ENCODE assay signal across 22 mouse cellular contexts in genomic region chr15:32353513-32353912, GRCm38 (mm10).
DNase-seq lines count a peak whose midpoint lies in the region; ATAC-seq lines count a peak whose summit lies in the region.
"Had no signal": no experiment of that assay in that cellular context is flagged by ENCODE, and none has a peak within 500 bp of the region (broad histone marks: within the 10 kb centered on the region; RNA-seq: fewer than 3 reads in every experiment).

No protein-coding gene starts in this region.

- 32% methylated on average over 5 of the region's 5 CpGs for WGBS in hindbrain, embryonic 16.5 days
- WGBS in hindbrain, embryonic 13.5 days, result 21% methylated on average over 5 of the region's 5 CpGs
- 42% methylated on average over 5 of the region's 5 CpGs for WGBS in midbrain, embryonic 10.5 days
- 33% methylated on average over 5 of the region's 5 CpGs for WGBS in midbrain, embryonic 16.5 days
- WGBS in embryonic facial prominence, embryonic 15.5 days, result 49% methylated on average over 5 of the region's 5 CpGs

- no peaks in the 10 kb centered on the region for H3K36me3 ChIP-seq in hindbrain, embryonic 16.5 days (ENCODE audit: control insufficient read depth, insufficient read depth, low read length)
- H3K36me3 ChIP-seq in hindbrain, embryonic 13.5 days, result no peaks in the 10 kb centered on the region
- H3K36me3 ChIP-seq in midbrain, embryonic 10.5 days, result no peaks in the 10 kb centered on the region
- H3K36me3 ChIP-seq in midbrain, embryonic 16.5 days (ENCODE audit: control insufficient read depth, insufficient read depth, low read length), result no peaks in the 10 kb centered on the region
- no peaks in the 10 kb centered on the region for H3K36me3 ChIP-seq in embryonic facial prominence, embryonic 15.5 days
- H3K36me3 ChIP-seq: forebrain, embryonic 15.5 days; limb, embryonic 12.5 days; liver, embryonic 12.5 days had no signal

- no peaks in the 10 kb centered on the region for H3K4me1 ChIP-seq in hindbrain, embryonic 16.5 days (ENCODE audit: control insufficient read depth, insufficient read depth, low read depth, low read length)
- H3K4me1 ChIP-seq in hindbrain, embryonic 13.5 days (replicated peaks), result peaks cover 9% of the 10 kb centered on the region
- H3K4me1 ChIP-seq in midbrain, embryonic 10.5 days, result peaks cover 20% of the 10 kb centered on the region
- H3K4me1 ChIP-seq in midbrain, embryonic 16.5 days (ENCODE audit: control insufficient read depth, insufficient read depth, low read length), result peaks cover 2% of the 10 kb centered on the region; the same call in 1 of the 2 replicates
- peaks cover 4% of the 10 kb centered on the region; the same call in 1 of the 2 replicates for H3K4me1 ChIP-seq in embryonic facial prominence, embryonic 15.5 days
- H3K4me1 ChIP-seq: limb, embryonic 12.5 days; liver, embryonic 12.5 days had no signal

- no peaks in the 10 kb centered on the region for H3K27me3 ChIP-seq in hindbrain, embryonic 16.5 days (replicated peaks; ENCODE audit: control insufficient read depth, insufficient read depth, low read length)
- no peaks in the 10 kb centered on the region for H3K27me3 ChIP-seq in hindbrain, embryonic 13.5 days
- H3K27me3 ChIP-seq in midbrain, embryonic 10.5 days (ENCODE audit: low read depth, poor library complexity, severe bottlenecking), result no peaks in the 10 kb centered on the region
- H3K27me3 ChIP-seq in midbrain, embryonic 16.5 days (ENCODE audit: control insufficient read depth, insufficient read depth, low read depth, low read length), result no peaks in the 10 kb centered on the region
- H3K27me3 ChIP-seq in embryonic facial prominence, embryonic 15.5 days, result no peaks in the 10 kb centered on the region
- H3K27me3 ChIP-seq: forebrain, embryonic 15.5 days; limb, embryonic 12.5 days; liver, embryonic 12.5 days had no signal

- 0 out of 2 replicates have a peak, but pooled peaks have one; percentile 48 for ATAC-seq in hindbrain, embryonic 16.5 days
- ATAC-seq in hindbrain, embryonic 13.5 days (ENCODE audit: low FRiP score), result no peak
- ATAC-seq in midbrain, embryonic 16.5 days, result no peak
- ATAC-seq in embryonic facial prominence, embryonic 15.5 days (ENCODE audit: insufficient number of reproducible peaks, low FRiP score, low TSS enrichment, low read depth), result 0 out of 2 replicates have a peak, but pooled peaks have one; percentile 29
- ATAC-seq: forebrain, embryonic 15.5 days; intestine, postnatal 0 days; liver, embryonic 12.5 days had no signal

- H3K9ac ChIP-seq in hindbrain, embryonic 16.5 days (ENCODE audit: low read depth, low read length), result no peak overlapping the region
- H3K9ac ChIP-seq in hindbrain, embryonic 13.5 days, result no peak overlapping the region
- H3K9ac ChIP-seq in midbrain, embryonic 16.5 days (ENCODE audit: low read depth, low read length), result no peak overlapping the region
- H3K9ac ChIP-seq in embryonic facial prominence, embryonic 15.5 days, result no peak overlapping the region
- H3K9ac ChIP-seq: forebrain, embryonic 15.5 days; limb, embryonic 12.5 days; liver, embryonic 12.5 days had no signal

- intact Hi-C loops in left cerebral cortex, postnatal 10 days (cut with DNase I), result no loop called here

- H3K27ac ChIP-seq in hindbrain, embryonic 16.5 days (ENCODE audit: low read depth, low read length), result no peak overlapping the region
- H3K27ac ChIP-seq in hindbrain, embryonic 13.5 days, result no peak overlapping the region
- peak overlapping the region; percentile 61 for H3K27ac ChIP-seq in midbrain, embryonic 10.5 days (replicated peaks)
- H3K27ac ChIP-seq in midbrain, embryonic 16.5 days (ENCODE audit: low read length), result no peak overlapping the region
- H3K27ac ChIP-seq in embryonic facial prominence, embryonic 15.5 days (replicated peaks), result no peak overlapping the region
- H3K27ac ChIP-seq: forebrain, embryonic 15.5 days; heart, adult 2 months; limb, embryonic 12.5 days; liver, embryonic 12.5 days; macrophage had no signal

- no peak overlapping the region for H3K4me2 ChIP-seq in hindbrain, embryonic 16.5 days (ENCODE audit: low read length)
- H3K4me2 ChIP-seq in hindbrain, embryonic 13.5 days, result no peak overlapping the region
- H3K4me2 ChIP-seq in midbrain, embryonic 16.5 days (ENCODE audit: low read length), result no peak overlapping the region
- no peak overlapping the region for H3K4me2 ChIP-seq in embryonic facial prominence, embryonic 15.5 days (replicated peaks)
- H3K4me2 ChIP-seq: forebrain, embryonic 15.5 days; limb, embryonic 12.5 days; liver, embryonic 12.5 days had no signal

- no peak overlapping the region for H3K4me3 ChIP-seq in hindbrain, embryonic 16.5 days (ENCODE audit: low read length)
- H3K4me3 ChIP-seq in hindbrain, embryonic 13.5 days, result no peak overlapping the region
- no peak overlapping the region for H3K4me3 ChIP-seq in midbrain, embryonic 10.5 days
- no peak overlapping the region for H3K4me3 ChIP-seq in midbrain, embryonic 16.5 days (ENCODE audit: low read depth, low read length)
- no peak overlapping the region for H3K4me3 ChIP-seq in embryonic facial prominence, embryonic 15.5 days (replicated peaks)
- H3K4me3 ChIP-seq: forebrain, embryonic 15.5 days; heart, adult 2 months; limb, embryonic 12.5 days; liver, embryonic 12.5 days had no signal

- no peaks in the 10 kb centered on the region for H3K9me3 ChIP-seq in hindbrain, embryonic 16.5 days (ENCODE audit: control insufficient read depth, low read length)
- H3K9me3 ChIP-seq in hindbrain, embryonic 13.5 days, result no peaks in the 10 kb centered on the region
- no peaks in the 10 kb centered on the region for H3K9me3 ChIP-seq in midbrain, embryonic 10.5 days (replicated peaks)
- H3K9me3 ChIP-seq in midbrain, embryonic 16.5 days (replicated peaks; ENCODE audit: control insufficient read depth, low read length, poor library complexity, severe bottlenecking), result no peaks in the 10 kb centered on the region
- H3K9me3 ChIP-seq in embryonic facial prominence, embryonic 15.5 days (replicated peaks), result no peaks in the 10 kb centered on the region
- H3K9me3 ChIP-seq: forebrain, embryonic 15.5 days; limb, embryonic 12.5 days; liver, embryonic 12.5 days had no signal

- peak; percentile 15 for DNase-seq in midbrain, embryonic 10.5 days (ENCODE audit: low spot score)
- DNase-seq in embryo, embryonic 11 days, result peak; percentile 17
- DNase-seq in urinary bladder, postnatal 36 days (ENCODE audit: low spot score in 2 of 2), result no peak
- no peak for DNase-seq in left cerebral cortex, postnatal 10 days (ENCODE audit: extremely low spot score in 1 of 2, low spot score in 2 of 2)
- DNase-seq: adrenal gland, adult 2 months; cerebellum, adult 8-10 months; gastrocnemius, postnatal 25 days; heart, adult 2 months; heart, postnatal 4 days; right cerebral cortex, postnatal 14 days; spleen, adult 18-20 months; thymus, adult 18-20 months; thymus, postnatal 4 days had no signal

Comparison
In these comparisons a context has a peak if more than half of its experiments do, and no peak if none do; other contexts are left out.
1. ATAC-seq: peak in hindbrain, embryonic 16.5 days (single experiment) and embryonic facial prominence, embryonic 15.5 days (single experiment); none in hindbrain, embryonic 13.5 days (single experiment) and midbrain, embryonic 16.5 days (single experiment).
2. DNase-seq: peak in midbrain, embryonic 10.5 days (single experiment) and embryo, embryonic 11 days (single experiment); none in urinary bladder, postnatal 36 days (0 of 2) and left cerebral cortex, postnatal 10 days (0 of 2).